Mouse (Mus musculus): ENCODE results near the gene Cdc42se2.
A peak's percentile ranks its signal among the peaks of the same experiment; 100 is the strongest.

The Cdc42se2 gene

GRCm38 (mm10) chr11:54754301-54755147, 33.0 kb downstream of the Cdc42se2 start:
- DNase-seq: no peak

- DNase-seq: no peak
Observed at GRCm38 (mm10) chr11:54751502-54751901, 36.0 kb downstream of the Cdc42se2 start.

GRCm38 (mm10) chr11:54748891-54749290, 38.6 kb downstream of the Cdc42se2 start:
- no peak for DNase-seq

GRCm38 (mm10) chr11:54744231-54744630, 43.2 kb downstream of the Cdc42se2 start:
- no peak for DNase-seq

- DNase-seq: no peak
Observed at GRCm38 (mm10) chr11:54741330-54741729, 46.1 kb downstream of the Cdc42se2 start.

- no peak for DNase-seq
Observed at GRCm38 (mm10) chr11:54739012-54739750, 48.3 kb downstream of the Cdc42se2 start.

- no peak for DNase-seq
Observed at GRCm38 (mm10) chr11:54736903-54737302, 50.6 kb downstream of the Cdc42se2 start.

- no peak for DNase-seq
Observed at GRCm38 (mm10) chr11:54735114-54735513, 52.4 kb downstream of the Cdc42se2 start.

- DNase-seq: no peak
Observed at GRCm38 (mm10) chr11:54733546-54733945, 53.9 kb downstream of the Cdc42se2 start.

- no peak for DNase-seq
Observed at GRCm38 (mm10) chr11:54731367-54731766, 56.1 kb downstream of the Cdc42se2 start.

GRCm38 (mm10) chr11:54730931-54731330, 56.5 kb downstream of the Cdc42se2 start:
- no peak for DNase-seq

- no peak for DNase-seq
Observed at GRCm38 (mm10) chr11:54729311-54729710, 58.2 kb downstream of the Cdc42se2 start.

GRCm38 (mm10) chr11:54728371-54728770, 59.1 kb downstream of the Cdc42se2 start:
- DNase-seq: no peak

- DNase-seq: no peak
Observed at GRCm38 (mm10) chr11:54727327-54727901, 60.1 kb downstream of the Cdc42se2 start.

GRCm38 (mm10) chr11:54726571-54727062, 60.9 kb downstream of the Cdc42se2 start:
- no peak for DNase-seq

GRCm38 (mm10) chr11:54724353-54725034, 63.0 kb downstream of the Cdc42se2 start:
- DNase-seq: no peak

- no peak for DNase-seq
Observed at GRCm38 (mm10) chr11:54722057-54722456, 65.4 kb downstream of the Cdc42se2 start.

GRCm38 (mm10) chr11:54718601-54719000, 68.9 kb downstream of the Cdc42se2 start:
- no peak for DNase-seq

- peak; percentile 12 to 19 for DNase-seq
Observed at GRCm38 (mm10) chr11:54717893-54718292, 69.6 kb downstream of the Cdc42se2 start.

GRCm38 (mm10) chr11:54712849-54713248, 74.6 kb downstream of the Cdc42se2 start:
- DNase-seq: no peak

- no peak for DNase-seq
Observed at GRCm38 (mm10) chr11:54710512-54711293, 76.8 kb downstream of the Cdc42se2 start.

GRCm38 (mm10) chr11:54709645-54710044, 77.8 kb downstream of the Cdc42se2 start:
- DNase-seq: no peak
